Mouse (Mus musculus): ENCODE measurements at regions not wholly inside any gene's neighbourhood (a gene's known extent, or its start where the extent isn't known, plus 50 kb on each side); places are given as distances from the start of the nearest gene placed in this dataset.

- no peak for DNase-seq (ENCODE audit: low read depth, low spot score)
These were observed 93.9 kb upstream of the Ret start for GRCm38 (mm10) chr6:118291426-118291825.

- no peak for DNase-seq (ENCODE audit: low read depth, low spot score)
These were observed 87.7 kb upstream of the Ret start for GRCm38 (mm10) chr6:118285246-118285645.

GRCm38 (mm10) chr6:118283949-118284568 lies 86.5 kb upstream of the Ret start:
- no peak for DNase-seq (ENCODE audit: low read depth, low spot score)

- no peak for DNase-seq (ENCODE audit: low read depth, low spot score)
These were observed 66.4 kb upstream of the Ret start for GRCm38 (mm10) chr6:118263951-118264350.

- DNase-seq (ENCODE audit: low read depth, low spot score), result no peak
These were observed 62.4 kb upstream of the Ret start for GRCm38 (mm10) chr6:118259881-118260280.

GRCm38 (mm10) chr6:118254871-118255270 lies 57.4 kb upstream of the Ret start:
- no peak for DNase-seq (ENCODE audit: low read depth, low spot score)

GRCm38 (mm10) chr6:118252711-118253110 lies 55.2 kb upstream of the Ret start:
- peak; percentile 73 for DNase-seq (ENCODE audit: low read depth, low spot score)

- no peak for DNase-seq (ENCODE audit: low read depth, low spot score)
These were observed 53.6 kb upstream of the Ret start for GRCm38 (mm10) chr6:118251131-118251530.

- no peak for DNase-seq (ENCODE audit: low read depth, low spot score)
These were observed 52.5 kb upstream of the Ret start for GRCm38 (mm10) chr6:118250006-118250405.

All from skeletal muscle tissue, adult 2 months (tissue).